Mouse (Mus musculus): ENCODE measurements around the gene Krtcap2. TPM values are rescaled to one million over a fixed set of nuclear protein-coding genes. Genes with fewer than 3 reads are reported as not detected.

Krtcap2 gene
- polyA plus RNA-seq, 1 experiment from 2014 or later, result 333 TPM

DNA sequence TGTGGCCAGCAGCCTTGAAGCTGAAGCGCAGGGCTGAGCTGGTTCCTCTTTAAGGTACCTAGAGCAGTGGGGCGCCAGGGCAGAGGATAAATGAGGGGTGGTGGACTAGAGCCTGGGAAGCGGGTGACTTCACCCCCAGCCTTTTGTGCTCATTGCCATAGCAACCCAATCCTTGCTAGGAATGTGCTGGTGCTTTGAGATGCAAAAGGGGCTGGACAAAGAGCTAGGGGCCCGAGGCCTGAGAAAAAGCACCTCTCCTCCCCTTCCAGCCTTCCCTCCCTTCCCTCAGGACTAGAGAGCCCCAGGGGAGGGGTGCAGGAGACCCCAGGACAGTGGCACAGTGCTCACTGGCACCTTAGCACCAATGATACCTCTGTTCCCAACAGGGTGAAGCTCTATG lies 19.8 kb upstream of the Krtcap2 start:
- 34% methylated on average over 4 of the region's 4 CpGs for WGBS
- H3K27me3 ChIP-seq, result peaks cover 26% of the 10 kb centered on the region
- peak overlapping the region; percentile 67; the same call in 1 of the 2 replicates for H3K9ac ChIP-seq (replicated peaks)
- H3K4me1 ChIP-seq (replicated peaks), result peaks cover 35% of the 10 kb centered on the region
- H3K4me3 ChIP-seq (replicated peaks), result peak overlapping the region; percentile 51
- ATAC-seq (ENCODE audit: insufficient number of reproducible peaks, insufficient read depth, low FRiP score, low TSS enrichment, low read depth), result no peak
- H3K4me2 ChIP-seq, result peak overlapping the region; percentile 96
- peaks cover 42% of the 10 kb centered on the region for H3K36me3 ChIP-seq
- no peaks in the 10 kb centered on the region for H3K9me3 ChIP-seq
- peak overlapping the region; percentile 45; the same call in 1 of the 2 replicates for H3K27ac ChIP-seq

DNA sequence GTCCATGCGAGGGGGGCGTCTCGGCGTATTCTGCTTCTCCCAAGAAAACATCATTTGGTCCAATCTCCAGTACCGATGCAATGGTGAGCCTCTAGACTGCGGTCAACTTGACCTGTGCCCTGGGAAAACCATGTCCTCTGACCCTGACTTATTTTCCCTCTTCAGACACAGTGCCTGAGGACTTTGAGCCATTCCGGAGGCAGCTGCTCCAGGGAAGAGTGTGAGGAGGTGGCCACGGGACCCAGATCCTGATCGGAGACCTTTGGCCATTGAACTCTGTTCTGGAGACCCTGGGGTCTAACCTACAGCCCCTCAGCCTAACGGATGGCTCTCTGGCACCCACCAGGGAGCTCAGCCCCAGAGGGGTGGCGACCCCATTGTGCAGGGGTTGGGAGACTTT lies 19.4 kb upstream of the Krtcap2 start:
- ATAC-seq (ENCODE audit: insufficient number of reproducible peaks, insufficient read depth, low FRiP score, low TSS enrichment, low read depth), result no peak
- Histone ChIP-seq H3K4me3 (replicated peaks) (peak overlapping the region; percentile 51), H3K4me1 (replicated peaks) (peaks cover 35% of the 10 kb centered on the region), H3K9me3 (no peaks in the 10 kb centered on the region), H3K27me3 (peaks cover 26% of the 10 kb centered on the region), H3K4me2 (peak overlapping the region; percentile 96), H3K27ac (peak overlapping the region; percentile 45; the same call in 1 of the 2 replicates), H3K9ac (replicated peaks) (peak overlapping the region; percentile 67), H3K36me3 (peaks cover 38% of the 10 kb centered on the region)
- WGBS, result 22% methylated on average over 11 of the region's 11 CpGs

DNA sequence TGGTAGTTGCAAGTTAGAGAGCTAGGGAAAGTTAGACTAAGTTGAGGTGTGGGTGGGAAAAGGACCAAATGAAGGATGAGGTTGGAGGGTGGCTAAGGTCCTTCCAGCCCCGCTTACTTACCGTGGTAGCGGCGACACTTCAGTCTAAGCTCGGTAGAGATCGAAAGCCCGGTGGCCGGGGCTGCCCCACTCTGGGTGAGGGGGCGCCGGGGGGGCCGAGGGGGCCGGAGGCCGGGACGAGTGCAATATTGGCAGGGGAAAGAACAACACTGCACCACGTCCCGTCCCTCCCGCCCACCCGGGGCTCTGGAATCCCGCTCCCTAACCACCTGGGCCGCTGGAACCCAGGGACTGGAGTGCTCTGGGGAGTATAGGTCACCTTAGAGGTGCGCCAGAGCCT lies 18.9 kb upstream of the Krtcap2 start, which contains the start of gene Mtx1:
Gene Mtx1, minus strand, starts transcription at position 189 of the 400 bp plus-strand sequence.
- H3K36me3 ChIP-seq, result peaks cover 32% of the 10 kb centered on the region
- peak within 1 kb of the TSS; percentile 51 for H3K4me3 ChIP-seq (replicated peaks)
- H3K4me2 ChIP-seq, result peak within 1 kb of the TSS; percentile 96
- under 1% methylated on average over 21 of the region's 21 CpGs for whole genome bisulfite sequencing
- H3K9ac ChIP-seq (replicated peaks), result peak within 1 kb of the TSS; percentile 67
- H3K27ac ChIP-seq, result peak within 1 kb of the TSS; percentile 86
- peak; percentile 22 for ATAC-seq (ENCODE audit: insufficient number of reproducible peaks, insufficient read depth, low FRiP score, low TSS enrichment, low read depth)
- peaks cover 35% of the 10 kb centered on the region for H3K4me1 ChIP-seq (replicated peaks)
- H3K27me3 ChIP-seq, result peaks cover 26% of the 10 kb centered on the region
- no peaks in the 10 kb centered on the region for H3K9me3 ChIP-seq

DNA sequence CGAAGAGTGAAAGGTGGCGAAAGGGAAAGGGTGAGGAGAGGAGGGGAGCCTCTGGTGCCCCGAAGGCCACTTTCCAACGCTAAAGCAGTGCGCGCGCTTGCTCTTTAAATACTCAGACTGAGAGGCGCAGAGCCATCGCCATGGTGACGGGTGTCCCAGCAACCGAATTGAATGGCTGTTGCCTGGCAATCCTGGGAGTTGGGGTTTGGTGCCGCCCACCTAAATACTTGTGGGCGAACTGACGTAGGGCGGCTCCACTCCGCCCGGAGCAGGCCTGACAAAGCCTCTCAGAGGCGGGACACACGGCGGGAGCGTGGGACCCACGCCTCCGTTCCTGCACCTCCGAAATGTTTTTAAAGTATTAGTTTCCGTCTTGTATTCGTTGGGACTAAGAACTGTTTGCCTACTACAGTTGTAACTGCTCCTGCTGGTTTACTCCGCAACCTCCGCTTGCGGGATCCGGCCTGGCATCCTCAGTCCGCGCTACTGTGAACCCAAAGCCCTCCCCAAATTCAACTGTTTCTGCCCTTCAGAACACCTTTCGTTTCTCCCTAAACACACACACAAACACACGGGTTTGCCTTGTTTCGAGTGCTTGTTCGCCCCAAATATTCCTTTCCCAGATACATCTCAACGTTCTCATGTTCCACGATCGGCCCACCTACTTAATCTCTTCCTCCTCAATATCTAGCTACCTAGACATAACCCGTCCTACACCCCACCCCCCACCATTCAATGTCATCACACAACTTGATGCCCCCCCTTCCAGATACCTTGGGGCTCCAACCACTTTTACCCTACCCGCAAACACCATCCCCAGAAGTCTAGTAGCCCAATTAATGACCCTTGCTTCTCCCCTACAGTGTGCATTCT lies 18.2 kb upstream of the Krtcap2 start:
- 3% methylated on average over 41 of the region's 41 CpGs for WGBS

DNA sequence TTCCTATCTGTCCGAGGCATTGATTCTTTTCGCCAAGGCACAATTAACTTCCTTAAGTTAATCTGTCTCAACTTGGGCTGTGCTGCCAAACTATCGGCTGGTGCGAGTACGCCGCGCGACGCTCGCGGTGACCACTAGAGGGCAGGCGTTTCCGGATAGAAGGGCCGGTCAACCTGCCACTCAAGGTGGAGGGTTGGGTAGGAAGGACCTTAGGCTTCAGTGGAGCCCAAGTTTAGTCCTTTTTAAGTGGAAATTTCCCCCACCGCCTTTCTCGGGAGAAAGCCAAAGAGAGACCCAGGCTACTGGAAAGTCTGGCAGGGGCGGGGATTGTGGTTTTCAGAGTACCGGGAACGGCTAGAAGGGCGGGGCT lies 17.6 kb upstream of the Krtcap2 start:
- Histone ChIP-seq H3K9me3 (no peaks in the 10 kb centered on the region), H3K36me3 (peaks cover 21% of the 10 kb centered on the region), H3K4me2 (peak overlapping the region; percentile 96), H3K4me1 (replicated peaks) (peaks cover 44% of the 10 kb centered on the region), H3K27me3 (peaks cover 26% of the 10 kb centered on the region), H3K27ac (peak overlapping the region; percentile 86; the same call in 1 of the 2 replicates), H3K4me3 (replicated peaks) (peak overlapping the region; percentile 51), H3K9ac (replicated peaks) (0 out of 2 replicates have a peak overlapping the region, but pooled peaks have one; percentile 27)
- peak; percentile 43; the same call in 1 of the 2 replicates for ATAC-seq (ENCODE audit: insufficient number of reproducible peaks, insufficient read depth, low FRiP score, low TSS enrichment, low read depth)
- under 1% methylated on average over 20 of the region's 20 CpGs for WGBS

More for the DNA sequence above, 18.2 kb upstream of the Krtcap2 start:
- Histone ChIP-seq H3K4me1 (replicated peaks) (peaks cover 38% of the 10 kb centered on the region), H3K4me3 (replicated peaks) (peak overlapping the region; percentile 51), H3K9me3 (no peaks in the 10 kb centered on the region), H3K4me2 (peak overlapping the region; percentile 96), H3K27ac (peak overlapping the region; percentile 86), H3K36me3 (peaks cover 27% of the 10 kb centered on the region), H3K9ac (replicated peaks) (peak overlapping the region; percentile 67), H3K27me3 (peaks cover 26% of the 10 kb centered on the region)
- ATAC-seq (ENCODE audit: insufficient number of reproducible peaks, insufficient read depth, low FRiP score, low TSS enrichment, low read depth), result peak; percentile 85

DNA sequence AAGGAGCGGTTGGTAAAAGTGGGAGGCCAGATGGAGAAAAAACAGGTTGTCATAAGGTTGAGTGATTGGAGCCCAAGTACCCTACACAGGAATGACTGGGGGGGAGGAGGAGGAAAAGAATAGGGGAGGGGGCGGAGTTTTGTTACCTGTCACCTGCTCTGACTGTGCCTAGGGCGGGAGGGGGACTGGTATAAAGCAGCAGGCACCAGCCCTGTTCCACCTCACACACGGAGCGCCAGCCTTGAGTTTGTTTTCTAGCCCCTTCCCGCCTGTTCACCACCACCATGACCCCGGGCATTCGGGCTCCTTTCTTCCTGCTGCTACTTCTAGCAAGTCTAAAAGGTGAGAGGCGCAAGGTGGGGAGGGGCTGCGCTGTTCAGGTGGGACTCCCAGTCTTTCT lies 16.9 kb upstream of the Krtcap2 start, which contains the start of gene Muc1:
Gene Muc1, plus strand, starts transcription at position 222 of the 400 bp plus-strand sequence.
- Histone ChIP-seq H3K9ac (replicated peaks) (peak within 1 kb of the TSS; percentile 67; the same call in 1 of the 2 replicates), H3K4me2 (peak within 1 kb of the TSS; percentile 96), H3K4me1 (replicated peaks) (peaks cover 45% of the 10 kb centered on the region), H3K27me3 (peaks cover 26% of the 10 kb centered on the region), H3K36me3 (peaks cover 19% of the 10 kb centered on the region), H3K4me3 (replicated peaks) (peak within 1 kb of the TSS; percentile 51), H3K27ac (peak within 1 kb of the TSS; percentile 86), H3K9me3 (no peaks in the 10 kb centered on the region)
- ATAC-seq (ENCODE audit: insufficient number of reproducible peaks, insufficient read depth, low FRiP score, low TSS enrichment, low read depth), result no peak
- WGBS, result 23% methylated on average over 10 of the region's 10 CpGs

DNA sequence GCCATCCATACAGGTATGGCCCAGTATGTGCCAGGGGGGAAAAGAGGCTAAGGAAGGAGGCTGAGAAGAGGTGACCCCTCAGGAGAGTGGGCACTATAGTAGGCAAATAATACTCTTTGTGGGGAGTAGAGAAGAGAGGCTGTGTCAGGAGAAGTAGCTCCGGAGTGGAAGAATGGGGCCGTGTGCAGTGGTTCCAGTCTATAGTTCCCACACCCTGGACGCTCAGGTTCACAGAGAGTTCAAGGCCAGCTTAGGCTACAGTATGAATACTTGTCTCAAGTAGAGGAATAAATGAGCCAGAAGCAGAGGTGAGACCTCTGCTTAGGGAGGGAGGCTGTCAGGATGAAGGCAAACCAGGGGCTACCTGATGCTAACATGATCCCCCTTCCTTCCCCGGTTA lies 16.5 kb upstream of the Krtcap2 start:
- H3K27me3 ChIP-seq, result peaks cover 26% of the 10 kb centered on the region
- no peaks in the 10 kb centered on the region for H3K9me3 ChIP-seq
- H3K4me1 ChIP-seq (replicated peaks), result peaks cover 45% of the 10 kb centered on the region
- H3K4me2 ChIP-seq, result no peak overlapping the region
- H3K4me3 ChIP-seq (replicated peaks), result no peak overlapping the region
- no peak overlapping the region for H3K9ac ChIP-seq (replicated peaks)
- ATAC-seq (ENCODE audit: insufficient number of reproducible peaks, insufficient read depth, low FRiP score, low TSS enrichment, low read depth), result no peak
- no peak overlapping the region for H3K27ac ChIP-seq
- peaks cover 19% of the 10 kb centered on the region for H3K36me3 ChIP-seq
- WGBS, result 68% methylated on average over 4 of the region's 4 CpGs

DNA sequence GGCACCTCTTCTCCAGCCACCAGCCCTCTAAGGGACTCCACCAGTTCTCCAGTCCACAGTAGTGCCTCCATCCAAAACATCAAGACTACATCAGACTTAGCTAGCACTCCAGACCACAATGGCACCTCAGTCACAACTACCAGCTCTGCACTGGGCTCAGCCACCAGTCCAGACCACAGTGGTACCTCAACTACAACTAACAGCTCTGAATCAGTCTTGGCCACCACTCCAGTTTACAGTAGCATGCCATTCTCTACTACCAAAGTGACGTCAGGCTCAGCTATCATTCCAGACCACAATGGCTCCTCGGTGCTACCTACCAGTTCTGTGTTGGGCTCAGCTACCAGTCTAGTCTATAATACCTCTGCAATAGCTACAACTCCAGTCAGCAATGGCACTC lies 15.2 kb upstream of the Krtcap2 start:
- Histone ChIP-seq H3K27ac (no peak overlapping the region), H3K4me1 (replicated peaks) (peaks cover 40% of the 10 kb centered on the region), H3K9ac (replicated peaks) (no peak overlapping the region), H3K9me3 (no peaks in the 10 kb centered on the region), H3K4me2 (no peak overlapping the region), H3K4me3 (replicated peaks) (no peak overlapping the region), H3K27me3 (peaks cover 26% of the 10 kb centered on the region), H3K36me3 (peaks cover 21% of the 10 kb centered on the region)
- 87% methylated on average over 2 of the region's 2 CpGs for WGBS
- ATAC-seq (ENCODE audit: insufficient number of reproducible peaks, insufficient read depth, low FRiP score, low TSS enrichment, low read depth), result no peak

DNA sequence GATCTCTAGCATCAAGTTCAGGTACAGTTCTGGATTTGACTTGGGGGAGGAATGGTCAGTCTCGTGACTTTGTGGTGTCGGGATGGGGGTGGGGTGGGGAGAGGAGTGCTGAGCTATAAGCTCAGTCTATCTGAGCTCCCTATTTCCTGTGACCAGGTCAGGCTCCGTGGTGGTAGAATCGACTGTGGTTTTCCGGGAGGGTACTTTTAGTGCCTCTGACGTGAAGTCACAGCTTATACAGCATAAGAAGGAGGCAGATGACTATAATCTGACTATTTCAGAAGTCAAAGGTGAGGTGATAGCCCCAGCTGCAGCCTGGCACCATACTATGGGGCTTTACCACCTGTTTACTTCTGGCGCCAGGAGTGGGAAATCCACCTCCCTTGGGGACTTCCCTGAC lies 14.4 kb upstream of the Krtcap2 start:
- H3K27ac ChIP-seq, result no peak overlapping the region
- H3K4me2 ChIP-seq, result no peak overlapping the region
- H3K9me3 ChIP-seq, result no peaks in the 10 kb centered on the region
- peaks cover 26% of the 10 kb centered on the region for H3K36me3 ChIP-seq
- no peak overlapping the region for H3K9ac ChIP-seq (replicated peaks)
- H3K4me1 ChIP-seq (replicated peaks), result peaks cover 32% of the 10 kb centered on the region
- peaks cover 24% of the 10 kb centered on the region for H3K27me3 ChIP-seq
- no peak for ATAC-seq (ENCODE audit: insufficient number of reproducible peaks, insufficient read depth, low FRiP score, low TSS enrichment, low read depth)
- WGBS, result 62% methylated on average over 7 of the region's 7 CpGs
- H3K4me3 ChIP-seq (replicated peaks), result no peak overlapping the region

DNA sequence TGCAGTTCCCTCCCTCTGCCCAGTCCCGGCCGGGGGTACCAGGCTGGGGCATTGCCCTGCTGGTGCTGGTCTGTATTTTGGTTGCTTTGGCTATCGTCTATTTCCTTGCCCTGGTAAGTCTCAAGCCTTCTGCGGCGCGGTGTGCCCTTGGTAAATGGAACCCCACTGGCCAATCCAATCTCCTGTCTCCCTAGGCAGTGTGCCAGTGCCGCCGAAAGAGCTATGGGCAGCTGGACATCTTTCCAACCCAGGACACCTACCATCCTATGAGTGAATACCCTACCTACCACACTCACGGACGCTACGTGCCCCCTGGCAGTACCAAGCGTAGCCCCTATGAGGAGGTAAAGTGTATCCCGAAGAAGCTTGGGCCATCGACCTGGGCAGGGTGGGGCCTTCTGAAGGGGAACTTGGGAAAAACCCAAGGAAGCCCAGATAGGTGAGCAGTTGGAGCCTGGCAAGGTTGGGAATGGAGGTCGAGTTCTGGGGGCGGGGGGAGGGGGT lies 13.9 kb upstream of the Krtcap2 start:
- H3K4me1 ChIP-seq (replicated peaks), result peaks cover 27% of the 10 kb centered on the region
- H3K27ac ChIP-seq, result no peak overlapping the region
- peaks cover 24% of the 10 kb centered on the region for H3K27me3 ChIP-seq
- H3K36me3 ChIP-seq, result peaks cover 30% of the 10 kb centered on the region
- H3K9ac ChIP-seq (replicated peaks), result no peak overlapping the region
- no peak overlapping the region for H3K4me2 ChIP-seq
- 67% methylated on average over 16 of the region's 16 CpGs for WGBS
- H3K9me3 ChIP-seq, result no peaks in the 10 kb centered on the region
- H3K4me3 ChIP-seq (replicated peaks), result no peak overlapping the region
- ATAC-seq (ENCODE audit: insufficient number of reproducible peaks, insufficient read depth, low FRiP score, low TSS enrichment, low read depth), result no peak

DNA sequence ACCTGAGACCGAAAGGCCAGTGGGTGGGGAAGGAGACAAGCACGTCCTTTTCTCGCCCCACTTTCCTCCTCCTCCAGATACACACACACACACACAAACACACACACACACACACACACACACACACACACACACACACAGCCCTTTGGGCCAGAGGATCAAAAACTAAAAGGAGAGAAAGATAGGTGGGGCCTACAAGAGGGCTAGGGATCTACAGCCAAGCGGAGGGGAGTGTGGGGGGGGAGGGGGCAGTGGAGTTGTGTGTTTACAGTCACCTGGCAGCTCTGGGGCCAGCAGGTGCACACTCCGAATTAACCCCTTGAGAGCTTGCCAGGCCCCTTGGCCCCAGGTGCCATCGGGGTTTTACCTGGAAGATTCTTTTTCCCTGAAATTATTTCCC lies 13.2 kb upstream of the Krtcap2 start:
- 65% methylated on average over 4 of the region's 6 CpGs for WGBS
- Histone ChIP-seq H3K9ac (replicated peaks) (no peak overlapping the region), H3K4me2 (no peak overlapping the region), H3K4me1 (replicated peaks) (peaks cover 22% of the 10 kb centered on the region), H3K9me3 (no peaks in the 10 kb centered on the region), H3K4me3 (replicated peaks) (no peak overlapping the region), H3K27ac (no peak overlapping the region), H3K36me3 (peaks cover 37% of the 10 kb centered on the region), H3K27me3 (peaks cover 24% of the 10 kb centered on the region)
- ATAC-seq (ENCODE audit: insufficient number of reproducible peaks, insufficient read depth, low FRiP score, low TSS enrichment, low read depth), result no peak
